Mouse (Mus musculus): Measurements from ENCODE around the gene Fryl. TPM values are rescaled to one million over a fixed set of nuclear protein-coding genes. Genes with fewer than 3 reads are reported as not detected.

The Fryl gene
- polyA plus RNA-seq, 1 experiment from 2014 or later, result 20.6 TPM

DNA sequence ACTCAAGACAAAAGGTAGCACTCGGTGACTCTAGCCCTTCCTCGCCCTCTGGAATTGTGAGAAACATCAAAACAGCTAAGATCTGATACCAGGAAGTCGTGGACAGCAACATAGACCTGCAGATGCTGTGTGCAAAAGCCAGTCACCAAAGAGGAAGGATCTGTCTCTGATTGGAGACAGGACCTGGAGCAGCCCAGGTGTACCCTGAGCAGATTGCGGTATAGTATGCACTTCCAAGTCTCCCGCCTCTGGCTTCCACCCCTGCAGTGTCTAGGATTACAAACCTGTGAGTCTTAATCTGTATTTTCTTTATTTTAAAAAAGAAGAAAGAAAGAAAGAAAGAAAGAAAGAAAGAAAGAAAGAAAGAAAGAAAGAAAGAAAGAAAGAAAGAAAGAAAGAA, 66.3 kb downstream of the Fryl start:
- H3K27me3 ChIP-seq (ENCODE audit: insufficient read depth, low read length), result no peaks in the 10 kb centered on the region
- no peaks in the 10 kb centered on the region for H3K36me3 ChIP-seq (ENCODE audit: insufficient read depth, low read length)
- no peak for ATAC-seq (replicated peaks; ENCODE audit: low FRiP score, low read depth)
- 82% methylated on average over 5 of the region's 5 CpGs for WGBS
- no peak overlapping the region for H3K4me3 ChIP-seq (replicated peaks; ENCODE audit: low read depth, low read length)
- no peak for TF ChIP-seq CTCF (IDR thresholded peaks at IDR 0.05; ENCODE audit: low read depth)
- H3K9me3 ChIP-seq (replicated peaks; ENCODE audit: low read length), result no peaks in the 10 kb centered on the region
- H3K4me1 ChIP-seq (replicated peaks; ENCODE audit: insufficient read depth, low read length), result no peaks in the 10 kb centered on the region
- no peak overlapping the region for H3K27ac ChIP-seq
- H3K4me2 ChIP-seq (ENCODE audit: low read length), result no peak overlapping the region
- DNase-seq (ENCODE audit: low spot score), result no peak
- H3K9ac ChIP-seq (ENCODE audit: low read depth, low read length), result no peak overlapping the region

GRCm38 (mm10) chr5:73189443-73190160, 66.8 kb downstream of the Fryl start:
- ATAC-seq (replicated peaks; ENCODE audit: low FRiP score, low read depth), result no peak

DNA sequence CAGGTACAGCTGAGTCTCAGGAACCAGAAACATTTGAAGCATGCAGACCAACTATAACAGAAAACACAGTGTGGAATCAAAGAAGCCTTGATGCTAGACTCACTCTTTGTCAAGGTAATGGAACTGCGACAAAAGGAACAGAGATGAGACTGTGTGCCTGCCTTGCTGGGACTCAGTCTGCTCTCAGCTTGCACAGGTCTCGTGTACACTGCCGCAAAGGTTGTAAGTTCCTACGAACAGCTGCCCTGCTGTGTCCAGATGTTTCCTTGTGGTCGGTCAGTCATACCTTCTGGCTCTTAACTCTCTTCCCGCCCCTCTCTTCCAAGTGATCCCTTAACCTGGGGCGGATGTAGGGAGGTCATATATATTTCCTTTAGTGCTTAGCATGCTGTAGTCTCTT, 67.8 kb downstream of the Fryl start:
- H3K4me2 ChIP-seq (ENCODE audit: low read length), result no peak overlapping the region
- no peaks in the 10 kb centered on the region for H3K36me3 ChIP-seq (ENCODE audit: insufficient read depth, low read length)
- no peak for TF ChIP-seq CTCF (IDR thresholded peaks at IDR 0.05; ENCODE audit: low read depth)
- H3K4me1 ChIP-seq (replicated peaks; ENCODE audit: insufficient read depth, low read length), result no peaks in the 10 kb centered on the region
- no peaks in the 10 kb centered on the region for H3K27me3 ChIP-seq (ENCODE audit: insufficient read depth, low read length)
- H3K9me3 ChIP-seq (replicated peaks; ENCODE audit: low read length), result no peaks in the 10 kb centered on the region
- no peak overlapping the region for H3K4me3 ChIP-seq (replicated peaks; ENCODE audit: low read depth, low read length)
- no peak overlapping the region for H3K27ac ChIP-seq
- no peak overlapping the region for H3K9ac ChIP-seq (ENCODE audit: low read depth, low read length)
- ATAC-seq (replicated peaks; ENCODE audit: low FRiP score, low read depth) (no peak), DNase-seq (ENCODE audit: low spot score) (no peak)
- WGBS, result 57% methylated on average over 7 of the region's 7 CpGs

More at GRCm38 (mm10) chr5:73189443-73190160, 66.8 kb downstream of the Fryl start:
- no peak for TF ChIP-seq CTCF (IDR thresholded peaks at IDR 0.05; ENCODE audit: low read depth)
- H3K36me3 ChIP-seq (ENCODE audit: insufficient read depth, low read length), result no peaks in the 10 kb centered on the region
- DNase-seq (ENCODE audit: low spot score), result no peak
- no peaks in the 10 kb centered on the region for H3K9me3 ChIP-seq (replicated peaks; ENCODE audit: low read length)
- no peak overlapping the region for H3K4me3 ChIP-seq (replicated peaks; ENCODE audit: low read depth, low read length)
- H3K9ac ChIP-seq (ENCODE audit: low read depth, low read length), result no peak overlapping the region
- 87% methylated on average over 9 of the region's 9 CpGs for WGBS
- H3K27ac ChIP-seq, result no peak overlapping the region
- H3K27me3 ChIP-seq (ENCODE audit: insufficient read depth, low read length), result no peaks in the 10 kb centered on the region
- no peak overlapping the region for H3K4me2 ChIP-seq (ENCODE audit: low read length)
- no peaks in the 10 kb centered on the region for H3K4me1 ChIP-seq (replicated peaks; ENCODE audit: insufficient read depth, low read length)

- no peaks in the 10 kb centered on the region for H3K36me3 ChIP-seq (ENCODE audit: insufficient read depth, low read length)
- no peak overlapping the region for H3K27ac ChIP-seq
- no peaks in the 10 kb centered on the region for H3K27me3 ChIP-seq (ENCODE audit: insufficient read depth, low read length)
- no peak overlapping the region for H3K9ac ChIP-seq (ENCODE audit: low read depth, low read length)
- no peak overlapping the region for H3K4me2 ChIP-seq (ENCODE audit: low read length)
- no peak for TF ChIP-seq CTCF (IDR thresholded peaks at IDR 0.05; ENCODE audit: low read depth)
- no peak overlapping the region for H3K4me3 ChIP-seq (replicated peaks; ENCODE audit: low read depth, low read length)
- no peaks in the 10 kb centered on the region for H3K9me3 ChIP-seq (replicated peaks; ENCODE audit: low read length)
- 73% methylated on average over 5 of the region's 5 CpGs for WGBS
- no peak for ATAC-seq (replicated peaks; ENCODE audit: low FRiP score, low read depth)
- DNase-seq (ENCODE audit: low spot score), result no peak
- H3K4me1 ChIP-seq (replicated peaks; ENCODE audit: insufficient read depth, low read length), result no peaks in the 10 kb centered on the region
Measured at GRCm38 (mm10) chr5:73188164-73188563, 68.3 kb downstream of the Fryl start.

DNA sequence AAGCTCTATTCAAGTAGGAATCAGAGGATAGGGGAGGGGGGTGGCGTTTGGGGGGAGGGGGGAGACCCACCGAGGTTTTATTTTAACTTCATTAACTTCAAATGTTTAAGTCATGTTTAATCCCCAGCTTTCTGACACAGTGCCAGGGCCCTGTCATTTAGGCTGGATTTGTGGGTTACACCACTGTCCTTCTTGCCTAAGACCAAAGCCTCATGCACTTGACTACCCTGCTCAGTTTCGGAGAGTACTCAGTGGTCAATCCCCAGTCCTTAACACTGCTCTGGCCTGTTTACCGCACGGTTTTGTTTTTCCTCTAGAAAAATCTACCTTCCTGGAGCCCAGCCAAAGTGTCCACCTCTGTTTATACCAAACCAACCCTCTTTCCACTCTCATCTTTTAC, 69.5 kb downstream of the Fryl start:
- Histone ChIP-seq H3K36me3 (ENCODE audit: insufficient read depth, low read length) (no peaks in the 10 kb centered on the region), H3K27ac (no peak overlapping the region), H3K9me3 (replicated peaks; ENCODE audit: low read length) (no peaks in the 10 kb centered on the region), H3K4me3 (replicated peaks; ENCODE audit: low read depth, low read length) (no peak overlapping the region), H3K4me1 (replicated peaks; ENCODE audit: insufficient read depth, low read length) (no peaks in the 10 kb centered on the region), H3K4me2 (ENCODE audit: low read length) (no peak overlapping the region), H3K27me3 (ENCODE audit: insufficient read depth, low read length) (no peaks in the 10 kb centered on the region), H3K9ac (ENCODE audit: low read depth, low read length) (no peak overlapping the region)
- 66% methylated on average over 5 of the region's 5 CpGs for WGBS
- DNase-seq (ENCODE audit: low spot score), result no peak
- no peak for ATAC-seq (replicated peaks; ENCODE audit: low FRiP score, low read depth)
- TF ChIP-seq CTCF (IDR thresholded peaks at IDR 0.05; ENCODE audit: low read depth), result no peak

DNA sequence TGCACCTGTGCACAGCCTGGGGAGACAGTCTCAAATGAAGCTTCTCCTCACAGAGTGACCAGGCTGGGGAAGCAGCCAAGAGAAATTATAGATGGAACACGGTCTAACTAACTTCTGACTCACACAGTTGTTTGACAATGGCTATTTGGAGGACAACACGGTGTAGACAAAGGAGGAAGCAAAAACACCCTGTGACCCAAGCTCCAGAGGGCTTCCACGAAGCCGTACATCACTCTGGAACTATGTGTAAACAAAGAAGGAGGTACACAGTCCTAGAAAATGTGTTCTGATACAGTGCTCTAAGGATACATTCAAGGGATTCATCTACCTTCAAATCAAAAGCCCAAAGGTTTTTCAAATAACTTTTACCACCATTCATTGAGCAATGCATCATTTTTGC, 71.0 kb downstream of the Fryl start:
- Histone ChIP-seq H3K27me3 (ENCODE audit: insufficient read depth, low read length) (no peaks in the 10 kb centered on the region), H3K4me1 (replicated peaks; ENCODE audit: insufficient read depth, low read length) (no peaks in the 10 kb centered on the region), H3K27ac (no peak overlapping the region), H3K36me3 (ENCODE audit: insufficient read depth, low read length) (no peaks in the 10 kb centered on the region), H3K9ac (ENCODE audit: low read depth, low read length) (no peak overlapping the region), H3K4me3 (replicated peaks; ENCODE audit: low read depth, low read length) (no peak overlapping the region), H3K4me2 (ENCODE audit: low read length) (no peak overlapping the region), H3K9me3 (replicated peaks; ENCODE audit: low read length) (no peaks in the 10 kb centered on the region)
- ATAC-seq (replicated peaks; ENCODE audit: low FRiP score, low read depth) (no peak), DNase-seq (ENCODE audit: low spot score) (no peak)
- TF ChIP-seq CTCF (IDR thresholded peaks at IDR 0.05; ENCODE audit: low read depth), result no peak
- WGBS, result 54% methylated on average over 4 of the region's 4 CpGs
